Comparison of ENCODE assay signal across 13 mouse cellular contexts in genomic region chr14:55111720-55112119, GRCm38 (mm10). TPM values are rescaled to one million over a fixed set of nuclear protein-coding genes. Genes with fewer than 3 reads are reported as not detected.
DNase-seq lines count a peak whose midpoint lies in the region; ATAC-seq lines count a peak whose summit lies in the region.
"Had no signal": no experiment of that assay in that cellular context is flagged by ENCODE, and none has a peak within 500 bp of the region (broad histone marks: within the 10 kb centered on the region; RNA-seq: fewer than 3 reads in every experiment).

No protein-coding gene starts in this region.

- no peaks in the 10 kb centered on the region for H3K9me3 ChIP-seq in forebrain, embryonic 16.5 days (ENCODE audit: control insufficient read depth, low read length)
- no peaks in the 10 kb centered on the region for H3K9me3 ChIP-seq in forebrain, embryonic 12.5 days
- no peaks in the 10 kb centered on the region for H3K9me3 ChIP-seq in midbrain, embryonic 14.5 days (ENCODE audit: control insufficient read depth, low read length)
- no peaks in the 10 kb centered on the region for H3K9me3 ChIP-seq in midbrain, embryonic 10.5 days (replicated peaks)
- H3K9me3 ChIP-seq in embryonic facial prominence, embryonic 10.5 days = no peaks in the 10 kb centered on the region
- H3K9me3 ChIP-seq: hindbrain, embryonic 12.5 days had no signal

- no peak overlapping the region for H3K27ac ChIP-seq in forebrain, embryonic 16.5 days (ENCODE audit: low read length)
- H3K27ac ChIP-seq in forebrain, embryonic 12.5 days = no peak overlapping the region
- H3K27ac ChIP-seq in midbrain, embryonic 14.5 days (replicated peaks; ENCODE audit: low read depth, low read length) = no peak overlapping the region
- no peak overlapping the region for H3K27ac ChIP-seq in midbrain, embryonic 10.5 days (replicated peaks)
- H3K27ac ChIP-seq in embryonic facial prominence, embryonic 10.5 days (replicated peaks) = no peak overlapping the region
- H3K27ac ChIP-seq: hindbrain, embryonic 12.5 days had no signal

- no peak for ATAC-seq in forebrain, embryonic 16.5 days
- no peak for ATAC-seq in forebrain, embryonic 12.5 days (ENCODE audit: low FRiP score)
- no peak for ATAC-seq in midbrain, embryonic 14.5 days (ENCODE audit: low FRiP score, low TSS enrichment)

- 0 out of 2 replicates have a peak overlapping the region, but pooled peaks have one; percentile 16 for H3K9ac ChIP-seq in forebrain, embryonic 16.5 days (replicated peaks; ENCODE audit: low read depth, low read length)
- H3K9ac ChIP-seq in forebrain, embryonic 12.5 days = no peak overlapping the region
- no peak overlapping the region for H3K9ac ChIP-seq in midbrain, embryonic 14.5 days (replicated peaks; ENCODE audit: low read length)
- H3K9ac ChIP-seq: hindbrain, embryonic 12.5 days; lung, embryonic 14.5 days had no signal

- H3K27me3 ChIP-seq in forebrain, embryonic 16.5 days (replicated peaks; ENCODE audit: control insufficient read depth, insufficient read depth, low read length) = 0 out of 2 replicates have a peak, but pooled peaks cover 2% of the 10 kb centered on the region
- peaks cover 68% of the 10 kb centered on the region for H3K27me3 ChIP-seq in forebrain, embryonic 12.5 days
- peaks cover 11% of the 10 kb centered on the region; the same call in 1 of the 2 replicates for H3K27me3 ChIP-seq in midbrain, embryonic 14.5 days (ENCODE audit: control insufficient read depth, insufficient read depth, low read length)
- H3K27me3 ChIP-seq in midbrain, embryonic 10.5 days (ENCODE audit: low read depth, poor library complexity, severe bottlenecking) = peaks cover 94% of the 10 kb centered on the region
- peaks cover 97% of the 10 kb centered on the region for H3K27me3 ChIP-seq in embryonic facial prominence, embryonic 10.5 days (replicated peaks; ENCODE audit: low read depth, poor library complexity, severe bottlenecking)

- no peak overlapping the region for H3K4me3 ChIP-seq in forebrain, embryonic 16.5 days (replicated peaks; ENCODE audit: low read length)
- H3K4me3 ChIP-seq in forebrain, embryonic 12.5 days (replicated peaks) = no peak overlapping the region
- H3K4me3 ChIP-seq in midbrain, embryonic 14.5 days (replicated peaks; ENCODE audit: low read depth, low read length) = no peak overlapping the region
- H3K4me3 ChIP-seq in midbrain, embryonic 10.5 days = no peak overlapping the region
- H3K4me3 ChIP-seq in embryonic facial prominence, embryonic 10.5 days = no peak overlapping the region
- H3K4me3 ChIP-seq: hindbrain, embryonic 12.5 days had no signal

- H3K4me1 ChIP-seq in forebrain, embryonic 16.5 days (replicated peaks; ENCODE audit: control insufficient read depth, insufficient read depth, low read length) = peaks cover 70% of the 10 kb centered on the region
- H3K4me1 ChIP-seq in forebrain, embryonic 12.5 days = peaks cover 64% of the 10 kb centered on the region
- peaks cover 50% of the 10 kb centered on the region for H3K4me1 ChIP-seq in midbrain, embryonic 14.5 days (ENCODE audit: control insufficient read depth, insufficient read depth, low read length)
- H3K4me1 ChIP-seq in midbrain, embryonic 10.5 days = peaks cover 71% of the 10 kb centered on the region
- H3K4me1 ChIP-seq in embryonic facial prominence, embryonic 10.5 days = peaks cover 66% of the 10 kb centered on the region

- H3K36me3 ChIP-seq in forebrain, embryonic 16.5 days (ENCODE audit: control insufficient read depth, insufficient read depth) = peaks cover 3% of the 10 kb centered on the region; the same call in 1 of the 2 replicates
- no peaks in the 10 kb centered on the region for H3K36me3 ChIP-seq in forebrain, embryonic 12.5 days (replicated peaks)
- peaks cover 17% of the 10 kb centered on the region for H3K36me3 ChIP-seq in midbrain, embryonic 14.5 days (ENCODE audit: control insufficient read depth, insufficient read depth, low read length)
- H3K36me3 ChIP-seq in midbrain, embryonic 10.5 days = no peaks in the 10 kb centered on the region
- no peaks in the 10 kb centered on the region for H3K36me3 ChIP-seq in embryonic facial prominence, embryonic 10.5 days (replicated peaks)
- H3K36me3 ChIP-seq: hindbrain, embryonic 12.5 days had no signal

- intact Hi-C loops in left cerebral cortex, postnatal 14 days (cut with DNase I) = no loop called here

- WGBS in forebrain, embryonic 16.5 days = 58% methylated on average over 2 of the region's 2 CpGs
- 89% methylated on average over 2 of the region's 2 CpGs for WGBS in forebrain, embryonic 12.5 days
- WGBS in midbrain, embryonic 14.5 days = 65% methylated on average over 2 of the region's 2 CpGs
- 82% methylated on average over 2 of the region's 2 CpGs for WGBS in midbrain, embryonic 10.5 days
- 78% methylated on average over 2 of the region's 2 CpGs for WGBS in embryonic facial prominence, embryonic 10.5 days

- DNase-seq in midbrain, embryonic 14.5 days = peak; percentile 62
- DNase-seq in midbrain, embryonic 10.5 days (ENCODE audit: low spot score) = no peak
- peak; percentile 73 to 86 for DNase-seq in left cerebral cortex, postnatal 14 days (ENCODE audit: low spot score in 2 of 2)
- peak; percentile 35 for DNase-seq in right cerebral cortex, postnatal 4 days
- no peak for DNase-seq in urinary bladder, adult 18-20 months (ENCODE audit: low spot score in 2 of 2)
- no peak for DNase-seq in embryonic facial prominence, embryonic 10.5 days (ENCODE audit: low spot score)
- DNase-seq: kidney, adult 9 months; lung, embryonic 14.5 days had no signal

- peak overlapping the region; percentile 33 for H3K4me2 ChIP-seq in forebrain, embryonic 16.5 days (ENCODE audit: low read length)
- no peak overlapping the region for H3K4me2 ChIP-seq in forebrain, embryonic 12.5 days
- peak overlapping the region; percentile 16 for H3K4me2 ChIP-seq in midbrain, embryonic 14.5 days (ENCODE audit: low read length)
- H3K4me2 ChIP-seq: hindbrain, embryonic 12.5 days; lung, embryonic 14.5 days had no signal

RNA-seq across cellular contexts. Expression of gene Jph4, which starts 5.0 kb away (rescaled TPM):
- polyA plus RNA-seq in forebrain, embryonic 16.5 days (2015; fragmentation: Nextera tagmentation; extraction: Ambion mirVana) = 33.6 and 45.1 TPM in 2 replicates
- polyA plus RNA-seq in forebrain, embryonic 12.5 days (2016; fragmentation: Nextera tagmentation; extraction: Ambion mirVana) = 9.0 and 9.4 TPM in 2 replicates
- 31.1 and 38.9 TPM in 2 replicates for polyA plus RNA-seq in midbrain, embryonic 14.5 days (2014; fragmentation: Nextera tagmentation; extraction: Ambion mirVana)
- polyA plus RNA-seq in midbrain, embryonic 10.5 days (2016; fragmentation: Nextera tagmentation; extraction: Ambion mirVana) = 0.53 and 1.2 TPM in 2 replicates
- total RNA-seq in left cerebral cortex, postnatal 14 days (2021) = 100 to 1,000 TPM; 366 to 372 TPM
- polyA plus RNA-seq in embryonic facial prominence, embryonic 10.5 days (2016; fragmentation: Nextera tagmentation; extraction: Ambion mirVana) = 0.45 and 0.81 TPM in 2 replicates
- total RNA-seq: megakaryocyte, adult 5-6 weeks; MEL had no signal

RNA-seq across cellular contexts. Expression of gene Ap1g2, which starts 5.3 kb away (rescaled TPM):
- polyA plus RNA-seq in forebrain, embryonic 16.5 days (2015; fragmentation: Nextera tagmentation; extraction: Ambion mirVana) = 13.3 and 16.5 TPM in 2 replicates
- 10.2 and 11.4 TPM in 2 replicates for polyA plus RNA-seq in forebrain, embryonic 12.5 days (2016; fragmentation: Nextera tagmentation; extraction: Ambion mirVana)
- polyA plus RNA-seq in midbrain, embryonic 14.5 days (2014; fragmentation: Nextera tagmentation; extraction: Ambion mirVana) = 6.8 and 7.6 TPM in 2 replicates
- polyA plus RNA-seq in midbrain, embryonic 10.5 days (2016; fragmentation: Nextera tagmentation; extraction: Ambion mirVana) = 12.7 and 15.0 TPM in 2 replicates
- 10 to 100 TPM; 10.4 to 12.3 TPM for total RNA-seq in left cerebral cortex, postnatal 14 days (2021)
- 14.5 and 15.8 TPM in 2 replicates for polyA plus RNA-seq in embryonic facial prominence, embryonic 10.5 days (2016; fragmentation: Nextera tagmentation; extraction: Ambion mirVana)

RNA-seq across cellular contexts. Expression of gene Thtpa, which starts 17.1 kb away (rescaled TPM):
- polyA plus RNA-seq in forebrain, embryonic 16.5 days (2015; fragmentation: Nextera tagmentation; extraction: Ambion mirVana) = 55.2 and 56.6 TPM in 2 replicates
- 32.0 and 33.0 TPM in 2 replicates for polyA plus RNA-seq in forebrain, embryonic 12.5 days (2016; fragmentation: Nextera tagmentation; extraction: Ambion mirVana)
- 27.9 and 33.7 TPM in 2 replicates for polyA plus RNA-seq in midbrain, embryonic 14.5 days (2014; fragmentation: Nextera tagmentation; extraction: Ambion mirVana)
- 28.1 and 30.8 TPM in 2 replicates for polyA plus RNA-seq in midbrain, embryonic 10.5 days (2016; fragmentation: Nextera tagmentation; extraction: Ambion mirVana)
- total RNA-seq in left cerebral cortex, postnatal 14 days (2021) = 10 to 100 TPM; 26.7 to 28.1 TPM
- 22.4 and 22.8 TPM in 2 replicates for polyA plus RNA-seq in embryonic facial prominence, embryonic 10.5 days (2016; fragmentation: Nextera tagmentation; extraction: Ambion mirVana)

RNA-seq across cellular contexts. Expression of gene Zfhx2, which starts 19.6 kb away (rescaled TPM):
- polyA plus RNA-seq in forebrain, embryonic 16.5 days (2015; fragmentation: Nextera tagmentation; extraction: Ambion mirVana) = 21.5 and 32.9 TPM in 2 replicates
- polyA plus RNA-seq in forebrain, embryonic 12.5 days (2016; fragmentation: Nextera tagmentation; extraction: Ambion mirVana) = 26.3 and 28.1 TPM in 2 replicates
- 24.9 and 28.4 TPM in 2 replicates for polyA plus RNA-seq in midbrain, embryonic 14.5 days (2014; fragmentation: Nextera tagmentation; extraction: Ambion mirVana)
- polyA plus RNA-seq in midbrain, embryonic 10.5 days (2016; fragmentation: Nextera tagmentation; extraction: Ambion mirVana) = 7.6 and 12.5 TPM in 2 replicates
- 10 to 100 TPM; 37.2 to 37.9 TPM for total RNA-seq in left cerebral cortex, postnatal 14 days (2021)
- 6.1 and 6.8 TPM in 2 replicates for polyA plus RNA-seq in embryonic facial prominence, embryonic 10.5 days (2016; fragmentation: Nextera tagmentation; extraction: Ambion mirVana)

Comparison
In these comparisons a context has a peak if more than half of its experiments do, and no peak if none do; other contexts are left out.
1. DNase-seq: peak in midbrain, embryonic 14.5 days (single experiment), left cerebral cortex, postnatal 14 days (2 of 2) and right cerebral cortex, postnatal 4 days (single experiment); none in midbrain, embryonic 10.5 days (single experiment), urinary bladder, adult 18-20 months (0 of 2) and embryonic facial prominence, embryonic 10.5 days (single experiment).